Mouse (Mus musculus) macrophage (primary cell): ENCODE measurements around the gene Hist1h2ah. TPM values are rescaled to one million over a fixed set of nuclear protein-coding genes. Genes with fewer than 3 reads are reported as not detected.
A peak's percentile ranks its signal among the peaks of the same experiment; 100 is the strongest.

Source experiments
- H3K27ac ChIP-seq: fragments of 350-480 bp; formaldehyde crosslinking; 2 replicates; pipeline ENCODE4 v1.9.0; 2021
- H3K36me3 ChIP-seq: fragments of 350-480 bp; formaldehyde crosslinking; 2 replicates; pipeline ENCODE4 v1.9.0; 2021; ENCODE audit errors: inconsistent target
- H3K4me3 ChIP-seq: fragments of 350-480 bp; formaldehyde crosslinking; 2 replicates; pipeline ENCODE4 v1.9.0; 2021; ENCODE audit errors: inconsistent target
- H3K79me2 ChIP-seq: fragments of 350-480 bp; formaldehyde crosslinking; 2 replicates; pipeline ENCODE4 v1.9.0; 2021; ENCODE audit errors: inconsistent target
- WGBS: methylation state at CpG from one replicate; pipeline ENCODE4 v1.1.7; 2026; ENCODE audit warnings: inconsistent platforms; ENCODE audit not compliant: missing documents; 5-methylcytosine and 5-hydroxymethylcytosine counted together
- polyA plus RNA-seq: library from polyadenylated mRNA; stranded (reverse); fragments of 250-400 nt; gene quantifications from 3 replicates; pipeline ENCODE4 v1.2.4, GENCODE M21; 2018; ENCODE audit warnings: inconsistent platforms

The Hist1h2ah gene
- polyA plus RNA-seq, 1 experiment from 2014 or later, result not detected

DNA sequence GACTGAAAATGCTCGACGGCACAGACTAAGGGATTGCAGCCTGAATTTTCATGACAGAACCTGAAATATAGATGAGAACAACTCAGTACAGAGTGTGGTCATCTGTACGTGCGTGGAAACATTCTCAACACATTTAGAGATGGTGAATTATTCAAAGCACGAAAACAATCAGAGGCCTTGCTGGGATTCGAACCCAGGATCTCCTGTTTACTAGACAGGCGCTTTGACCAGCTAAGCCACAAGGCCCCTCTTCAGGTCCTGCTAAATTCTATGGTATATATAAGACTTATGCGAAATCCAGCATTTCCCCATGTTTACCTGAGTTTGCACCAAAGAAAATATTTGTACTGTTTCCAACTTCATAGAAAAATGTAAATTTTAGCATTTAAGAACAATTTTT is 5.4 kb downstream of the Hist1h2ah start:
- Histone ChIP-seq H3K4me3 (no peak overlapping the region), H3K27ac (no peak overlapping the region), H3K36me3 (no peaks in the 10 kb centered on the region), H3K79me2 (no peaks in the 10 kb centered on the region)
- WGBS, result 86% methylated on average over 8 of the region's 8 CpGs

DNA sequence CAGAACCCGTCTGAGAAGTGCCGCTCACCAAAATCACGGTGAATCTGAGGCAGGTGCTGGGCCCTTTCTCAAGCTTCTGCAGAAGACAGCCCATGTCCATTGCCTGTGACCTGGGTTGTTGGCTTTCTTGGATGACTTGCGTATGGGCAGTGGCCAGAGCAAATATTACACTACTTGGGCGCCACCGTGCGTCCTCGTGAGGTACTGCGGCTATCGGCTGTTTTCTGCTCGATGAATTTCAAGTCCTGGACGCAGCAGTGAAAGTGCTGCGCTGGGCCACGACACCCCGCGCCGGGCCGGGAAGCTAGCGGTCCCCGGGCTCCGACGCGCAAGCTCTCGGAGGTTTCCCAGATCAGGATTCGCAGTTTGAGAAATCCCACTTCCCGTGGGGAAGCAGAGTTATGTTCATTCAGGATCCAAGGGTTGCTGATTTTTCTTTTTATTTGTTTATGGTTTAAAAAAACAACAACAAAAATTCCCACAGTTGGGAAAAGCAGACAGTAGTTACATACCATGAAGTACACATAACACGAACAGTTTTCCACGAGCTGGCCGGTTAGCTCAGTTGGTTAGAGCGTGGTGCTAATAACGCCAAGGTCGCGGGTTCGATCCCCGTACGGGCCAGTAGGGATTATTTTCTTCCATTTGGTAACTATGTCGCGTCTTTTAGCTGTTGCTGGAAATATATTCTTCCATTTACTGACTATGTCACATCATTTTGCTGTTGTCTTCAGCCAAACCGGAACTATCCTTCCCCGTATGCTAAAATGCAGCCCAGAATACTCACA is 6.5 kb downstream of the Hist1h2ah start:
- H3K36me3 ChIP-seq, result no peaks in the 10 kb centered on the region
- peak overlapping the region; percentile 22; the same call in 1 of the 2 replicates for H3K4me3 ChIP-seq
- WGBS, result 2% methylated on average over 40 of the region's 40 CpGs
- no peak overlapping the region for H3K27ac ChIP-seq
- no peaks in the 10 kb centered on the region for H3K79me2 ChIP-seq

DNA sequence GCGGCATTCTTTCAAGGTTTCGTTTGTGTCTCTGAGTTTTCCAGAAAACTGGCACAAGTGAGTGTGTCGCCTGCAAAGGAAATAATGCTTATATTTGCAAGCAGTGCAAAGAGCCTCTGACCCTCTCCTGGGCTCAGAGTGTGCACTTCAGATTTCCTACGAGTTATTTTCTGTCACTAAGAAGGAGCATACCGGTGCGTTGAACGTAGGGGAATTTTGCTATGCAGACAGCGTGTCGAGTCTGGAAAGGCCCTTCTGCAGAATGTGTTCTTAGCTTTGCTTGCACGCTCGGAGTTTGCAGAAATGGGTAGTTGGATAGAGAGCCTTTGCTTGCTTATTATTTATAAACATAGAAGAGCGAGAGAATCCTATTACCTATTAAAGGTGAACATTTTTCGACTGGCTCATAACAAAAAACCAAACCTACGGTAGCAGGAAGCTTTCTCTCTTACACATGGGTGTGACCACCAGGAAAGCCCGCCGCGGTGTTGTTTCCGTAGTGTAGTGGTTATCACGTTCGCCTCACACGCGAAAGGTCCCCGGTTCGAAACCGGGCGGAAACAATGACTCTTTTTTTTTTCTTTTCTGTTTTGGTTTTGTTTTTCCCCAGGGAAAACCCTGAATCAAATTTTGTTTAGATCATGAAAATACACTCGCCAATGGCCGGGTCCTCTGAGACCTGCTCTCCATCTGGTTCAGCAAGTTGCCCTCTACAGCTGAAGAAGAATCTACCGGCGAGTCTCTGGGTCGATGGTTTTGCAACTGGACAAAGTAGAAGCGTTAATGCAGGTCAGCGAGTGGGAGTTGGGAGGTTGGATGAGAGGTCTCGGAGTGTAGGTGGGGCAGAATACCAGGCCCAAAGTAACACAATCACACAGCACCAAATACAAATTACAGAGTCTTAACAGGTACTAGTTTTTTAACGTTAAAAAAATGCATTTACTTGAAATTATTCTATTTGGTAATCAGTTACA is 9.0 kb downstream of the Hist1h2ah start:
- Histone ChIP-seq H3K4me3 (peak overlapping the region; percentile 39), H3K36me3 (no peaks in the 10 kb centered on the region), H3K79me2 (no peaks in the 10 kb centered on the region), H3K27ac (no peak overlapping the region)
- 6% methylated on average over 35 of the region's 35 CpGs for WGBS

DNA sequence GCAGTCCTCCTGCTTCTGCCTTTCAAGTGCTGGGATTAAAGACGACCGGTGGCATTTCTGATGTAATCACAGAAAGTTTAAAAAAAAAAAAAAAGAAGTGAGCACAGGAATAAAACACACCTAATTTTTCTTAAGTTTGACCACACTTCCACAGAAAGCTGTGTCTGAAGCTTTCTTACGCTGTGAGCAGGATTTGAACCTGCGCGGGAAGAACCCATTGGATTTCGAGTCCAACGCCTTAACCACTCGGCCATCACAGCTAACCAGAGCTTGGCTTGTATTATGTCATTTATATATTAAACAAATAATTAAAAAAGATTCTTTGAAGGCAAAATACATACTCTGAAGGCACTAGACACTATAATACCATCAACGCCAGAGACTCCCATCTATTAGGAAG is 13.1 kb downstream of the Hist1h2ah start:
- WGBS, result 2% methylated on average over 9 of the region's 9 CpGs
- Histone ChIP-seq H3K27ac (peak overlapping the region; percentile 24), H3K79me2 (no peaks in the 10 kb centered on the region), H3K4me3 (peak overlapping the region; percentile 70), H3K36me3 (no peaks in the 10 kb centered on the region)

DNA sequence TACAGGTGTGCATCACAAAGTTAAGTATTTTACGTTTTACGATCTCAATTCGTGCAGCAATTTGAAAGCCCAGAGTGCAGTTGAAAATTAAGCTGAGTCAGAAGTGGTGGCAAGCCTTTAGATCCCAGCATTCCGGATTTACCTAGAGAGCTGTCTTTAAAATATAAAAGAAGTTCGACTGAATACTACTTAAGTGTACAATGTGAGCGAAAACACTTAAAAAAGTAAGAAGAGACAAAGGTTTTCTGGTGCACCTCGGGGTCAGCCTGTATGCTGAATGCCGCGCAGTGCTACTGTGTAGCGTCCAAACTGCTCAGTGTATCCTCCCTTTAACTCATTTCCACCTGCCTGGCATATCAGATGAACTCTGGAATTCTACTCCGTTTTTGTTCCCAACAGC is 13.8 kb downstream of the Hist1h2ah start:
- WGBS, result under 1% methylated on average over 11 of the region's 11 CpGs
- Histone ChIP-seq H3K4me3 (peak overlapping the region; percentile 70), H3K27ac (peak overlapping the region; percentile 24), H3K36me3 (no peaks in the 10 kb centered on the region), H3K79me2 (no peaks in the 10 kb centered on the region)

DNA sequence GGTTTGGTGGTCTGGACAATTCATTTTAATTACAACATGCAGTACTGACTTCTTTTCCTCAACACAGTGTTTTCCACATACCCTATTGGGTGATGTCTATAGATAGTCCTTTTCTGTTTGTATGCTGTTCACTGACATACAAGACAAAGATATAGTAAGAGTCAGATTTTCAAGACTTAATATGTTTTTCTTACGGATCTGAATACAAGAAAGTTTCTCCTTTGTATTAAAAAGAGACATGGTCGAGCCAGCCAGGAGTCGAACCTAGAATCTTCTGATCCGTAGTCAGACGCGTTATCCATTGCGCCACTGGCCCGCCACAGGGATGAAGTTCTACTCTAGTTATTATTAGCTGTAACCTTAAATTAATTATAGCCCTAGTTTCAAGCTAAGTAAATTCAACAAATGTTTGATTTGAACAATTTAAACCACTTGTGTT is 14.4 kb downstream of the Hist1h2ah start:
- Histone ChIP-seq H3K36me3 (no peaks in the 10 kb centered on the region), H3K79me2 (no peaks in the 10 kb centered on the region), H3K4me3 (peak overlapping the region; percentile 70), H3K27ac (peak overlapping the region; percentile 24; the same call in 1 of the 2 replicates)
- 0% methylated on average over 7 of the region's 8 CpGs for WGBS

DNA sequence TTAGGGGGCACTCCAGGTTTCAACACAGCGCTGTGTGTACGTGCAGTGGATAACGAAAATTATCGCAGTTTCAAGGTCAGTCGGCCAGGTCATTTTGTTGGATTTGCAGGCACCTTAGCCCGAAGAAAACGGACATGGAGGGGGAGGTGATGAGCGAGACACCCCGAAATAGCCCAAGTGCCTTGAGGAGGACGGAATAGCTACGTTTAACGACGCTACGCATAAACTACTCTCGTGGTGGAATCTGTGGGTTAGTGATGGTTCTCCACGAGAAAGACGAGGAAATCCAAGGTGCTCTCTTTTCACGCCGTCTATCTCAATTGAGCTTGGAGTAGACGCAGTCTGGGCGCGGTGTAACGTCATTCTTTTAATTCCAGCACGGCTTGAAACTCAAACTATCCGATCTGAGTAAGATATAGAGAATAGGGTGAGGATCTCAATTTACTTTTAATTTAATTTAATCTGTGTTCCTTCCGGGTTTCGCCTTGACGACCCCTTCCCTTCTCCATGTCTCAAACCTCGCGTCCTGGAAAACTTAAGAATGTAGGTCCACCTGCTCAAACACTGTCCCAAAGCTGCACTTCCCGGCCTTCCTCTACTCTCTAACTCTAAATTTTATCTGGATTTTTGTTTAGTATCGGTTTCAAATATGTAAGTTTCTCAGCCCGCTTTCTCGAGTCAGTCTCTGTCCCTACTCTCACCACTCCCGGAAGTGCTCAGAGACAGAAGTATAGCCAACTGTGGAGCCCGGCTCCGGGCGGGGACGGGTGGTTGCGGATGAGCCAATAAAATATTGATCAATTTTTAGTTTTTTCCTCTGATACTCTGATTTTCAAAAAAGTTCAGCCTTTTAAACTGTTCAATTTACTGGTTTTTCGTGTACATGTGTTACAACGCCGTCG is 15.2 kb downstream of the Hist1h2ah start:
- Histone ChIP-seq H3K4me3 (peak overlapping the region; percentile 70), H3K36me3 (no peaks in the 10 kb centered on the region), H3K27ac (no peak overlapping the region), H3K79me2 (no peaks in the 10 kb centered on the region)
- 10% methylated on average over 44 of the region's 44 CpGs for WGBS

DNA sequence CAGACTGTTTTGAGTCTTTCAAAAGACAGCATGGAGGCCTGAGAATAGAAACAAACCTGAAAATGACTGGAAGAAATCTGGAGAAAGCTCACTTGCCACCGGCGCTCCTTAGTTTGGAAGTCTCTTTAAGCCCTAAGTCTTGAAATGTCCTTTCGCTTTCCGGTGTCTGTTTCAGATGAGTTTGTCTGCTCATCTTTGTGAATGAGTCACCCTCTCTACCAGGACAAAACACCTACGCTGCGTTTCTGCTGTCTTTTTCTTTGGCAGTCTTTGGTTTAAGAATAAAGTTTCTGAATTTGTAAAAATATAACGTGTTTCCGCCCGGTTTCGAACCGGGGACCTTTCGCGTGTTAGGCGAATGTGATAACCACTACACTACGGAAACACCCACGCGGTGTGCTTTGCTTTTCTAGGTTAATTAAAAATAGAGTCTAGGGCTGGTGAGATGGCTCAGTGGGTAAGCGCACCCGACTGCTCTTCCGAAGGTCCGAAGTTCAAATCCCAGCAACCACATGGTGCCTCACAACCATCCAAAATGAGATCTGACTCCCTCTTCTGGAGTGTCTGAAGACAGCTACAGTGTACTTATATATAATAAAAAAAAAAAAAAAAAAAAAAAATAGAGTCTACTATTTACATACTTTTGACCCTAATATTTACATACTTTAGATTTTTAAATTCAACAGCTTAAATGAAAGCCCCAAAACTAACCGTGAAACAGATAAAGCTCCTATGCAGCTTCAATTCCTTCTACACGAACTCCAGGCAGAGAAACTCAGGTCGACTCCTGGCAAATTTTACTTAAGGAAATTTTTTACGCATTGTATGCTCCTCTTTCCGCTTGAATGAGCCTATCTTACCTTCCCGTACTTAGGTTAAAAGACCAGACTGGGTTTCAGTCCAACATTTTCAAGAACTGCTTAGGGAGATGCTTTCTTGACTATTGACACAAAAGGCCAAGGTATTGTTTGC is 19.6 kb downstream of the Hist1h2ah start:
- no peaks in the 10 kb centered on the region for H3K36me3 ChIP-seq
- WGBS, result 18% methylated on average over 27 of the region's 27 CpGs
- H3K27ac ChIP-seq, result no peak overlapping the region
- no peaks in the 10 kb centered on the region for H3K79me2 ChIP-seq
- H3K4me3 ChIP-seq, result no peak overlapping the region

DNA sequence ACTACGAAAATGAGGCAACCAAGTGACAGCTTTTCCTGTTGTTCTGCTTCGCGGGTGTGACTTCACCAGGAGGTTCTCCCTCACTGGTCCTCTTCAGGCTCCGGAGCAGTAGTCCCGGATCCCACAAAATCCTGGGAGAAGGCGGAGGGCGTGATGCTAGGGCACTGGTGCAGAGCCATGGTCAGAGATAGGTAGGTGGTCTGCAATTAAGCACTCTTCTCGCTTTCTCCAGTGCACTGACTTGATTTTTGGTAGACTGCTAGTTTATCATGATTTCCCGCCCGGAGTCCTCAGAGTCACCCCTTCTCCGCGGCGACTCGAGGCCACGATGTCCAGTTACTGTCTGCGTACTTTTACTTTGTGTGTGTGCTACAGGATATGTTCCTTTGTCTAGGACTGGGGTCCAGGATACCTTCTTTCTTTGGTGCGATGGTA is 20.9 kb downstream of the Hist1h2ah start:
- Histone ChIP-seq H3K4me3 (no peak overlapping the region; the same call in 1 of the 2 replicates), H3K79me2 (no peaks in the 10 kb centered on the region), H3K36me3 (no peaks in the 10 kb centered on the region), H3K27ac (no peak overlapping the region)
- WGBS, result 24% methylated on average over 17 of the region's 17 CpGs

DNA sequence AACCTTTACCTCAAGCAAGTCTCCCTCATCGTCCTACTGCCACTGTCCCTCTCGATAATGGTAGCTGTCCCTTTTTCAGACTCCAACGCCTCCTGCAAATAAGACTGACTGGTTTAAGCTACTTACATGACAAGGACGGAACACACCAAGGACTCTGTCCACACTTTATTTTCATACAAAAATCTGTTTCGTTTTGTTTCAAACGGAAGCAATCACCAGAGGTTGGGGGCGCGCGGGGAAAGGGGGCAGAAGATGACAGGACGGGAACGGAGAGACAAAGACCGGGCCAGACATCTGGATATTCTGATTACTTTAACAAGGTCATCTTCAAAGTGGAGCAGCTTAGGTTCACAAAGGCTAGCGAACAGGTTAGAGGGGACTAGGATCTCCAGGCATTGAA is 21.7 kb downstream of the Hist1h2ah start:
- 20% methylated on average over 13 of the region's 13 CpGs for WGBS

DNA sequence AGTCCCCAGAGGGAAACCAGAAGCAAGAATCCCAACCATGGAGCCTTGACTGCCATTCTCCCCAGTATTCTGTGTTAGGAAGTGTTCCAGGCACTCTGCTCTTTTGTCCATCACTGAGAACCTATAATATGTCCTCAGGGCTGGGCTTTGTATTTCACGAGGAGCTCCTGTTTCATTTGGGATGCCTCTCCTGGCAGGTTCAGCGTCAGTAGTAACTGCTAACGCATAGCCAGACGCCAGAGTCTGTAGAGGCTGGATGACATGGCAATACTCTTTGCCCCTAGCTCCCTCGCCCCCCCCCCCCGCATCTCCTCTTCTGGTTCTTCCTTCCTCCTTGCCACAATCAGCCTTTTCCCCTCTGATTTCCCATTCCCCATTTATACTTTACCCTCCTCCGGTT is 25.7 kb downstream of the Hist1h2ah start, which contains the start of gene Prss16:
Gene Prss16 (minus strand): TSS at position 101 of the 400 bp plus-strand sequence.
- Histone ChIP-seq H3K27ac (no peak within 1 kb of the TSS), H3K4me3 (no peak within 1 kb of the TSS), H3K36me3 (no peaks in the 10 kb centered on the region), H3K79me2 (no peaks in the 10 kb centered on the region)
- WGBS, result 28% methylated on average over 5 of the region's 7 CpGs

More for the DNA sequence above, 21.7 kb downstream of the Hist1h2ah start:
- Histone ChIP-seq H3K36me3 (no peaks in the 10 kb centered on the region), H3K27ac (no peak overlapping the region), H3K79me2 (no peaks in the 10 kb centered on the region), H3K4me3 (no peak overlapping the region)

DNA sequence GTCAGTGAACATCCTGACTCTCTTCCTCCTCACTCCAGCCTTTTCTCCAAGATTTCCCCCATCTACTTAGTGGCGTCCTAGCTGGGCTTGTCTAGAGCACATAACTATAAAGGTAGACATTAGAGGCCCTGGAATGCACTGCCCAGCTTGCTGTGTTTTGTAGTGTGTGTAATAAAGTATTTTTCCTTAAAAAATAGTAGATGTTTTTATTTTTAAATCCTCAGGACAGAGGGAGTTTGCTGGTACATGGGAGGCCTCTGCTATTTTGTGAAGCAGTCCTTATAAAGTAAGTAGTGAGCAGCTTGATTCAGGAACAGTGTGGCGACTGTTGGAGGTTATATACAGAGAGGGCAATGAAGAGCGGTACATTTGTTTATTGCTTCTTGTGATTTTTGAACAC is 26.7 kb downstream of the Hist1h2ah start:
- WGBS, result 93% methylated on average over 3 of the region's 3 CpGs

DNA sequence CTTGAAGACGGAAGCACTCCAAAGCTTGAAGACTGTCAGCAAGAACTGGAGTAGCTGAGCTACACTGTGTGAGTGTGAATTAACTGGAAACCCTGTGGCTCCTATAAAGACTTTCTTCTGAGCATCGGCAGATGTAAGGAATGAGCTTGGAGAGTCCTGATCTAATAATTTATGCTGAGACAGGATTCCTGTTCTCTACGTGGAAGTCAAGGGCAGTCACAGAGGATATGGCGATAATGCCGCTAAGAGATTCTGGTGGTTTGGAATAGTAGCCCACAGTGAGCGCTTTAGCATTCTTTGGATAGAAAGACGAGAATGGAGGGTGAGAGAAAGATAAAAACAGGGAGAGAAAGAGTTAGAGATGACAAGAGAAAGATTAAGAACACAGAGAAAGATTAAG is 27.5 kb downstream of the Hist1h2ah start:
- H3K4me3 ChIP-seq, result no peak overlapping the region
- 81% methylated on average over 7 of the region's 7 CpGs for WGBS

More for the DNA sequence above, 26.7 kb downstream of the Hist1h2ah start:
- Histone ChIP-seq H3K79me2 (no peaks in the 10 kb centered on the region), H3K36me3 (no peaks in the 10 kb centered on the region), H3K27ac (no peak overlapping the region), H3K4me3 (no peak overlapping the region)

More for the DNA sequence above, 27.5 kb downstream of the Hist1h2ah start:
- H3K27ac ChIP-seq, result no peak overlapping the region
- no peaks in the 10 kb centered on the region for H3K79me2 ChIP-seq
- H3K36me3 ChIP-seq, result no peaks in the 10 kb centered on the region
